Mouse (Mus musculus) mouse embryonic stem cell (cell line): ENCODE data around the gene Grk4.

Experiments
- in situ Hi-C, 2 experiments: fragments of 300-500 bp; cut with MboI; formaldehyde crosslinking; loops; 1 replicate in 1 of 2; 3 replicates in 1 of 2; pipeline ENCODE4 v1.14.3; 2019 to 2020; ENCODE audit warnings: low sequenced_read_pairs in 2 of 2, low pct_unique_long_range_greater_than_20kb in 1 of 2, mixed read lengths in 1 of 2; ENCODE audit not compliant: unreplicated experiment in 1 of 2

Grk4 gene

DNA sequence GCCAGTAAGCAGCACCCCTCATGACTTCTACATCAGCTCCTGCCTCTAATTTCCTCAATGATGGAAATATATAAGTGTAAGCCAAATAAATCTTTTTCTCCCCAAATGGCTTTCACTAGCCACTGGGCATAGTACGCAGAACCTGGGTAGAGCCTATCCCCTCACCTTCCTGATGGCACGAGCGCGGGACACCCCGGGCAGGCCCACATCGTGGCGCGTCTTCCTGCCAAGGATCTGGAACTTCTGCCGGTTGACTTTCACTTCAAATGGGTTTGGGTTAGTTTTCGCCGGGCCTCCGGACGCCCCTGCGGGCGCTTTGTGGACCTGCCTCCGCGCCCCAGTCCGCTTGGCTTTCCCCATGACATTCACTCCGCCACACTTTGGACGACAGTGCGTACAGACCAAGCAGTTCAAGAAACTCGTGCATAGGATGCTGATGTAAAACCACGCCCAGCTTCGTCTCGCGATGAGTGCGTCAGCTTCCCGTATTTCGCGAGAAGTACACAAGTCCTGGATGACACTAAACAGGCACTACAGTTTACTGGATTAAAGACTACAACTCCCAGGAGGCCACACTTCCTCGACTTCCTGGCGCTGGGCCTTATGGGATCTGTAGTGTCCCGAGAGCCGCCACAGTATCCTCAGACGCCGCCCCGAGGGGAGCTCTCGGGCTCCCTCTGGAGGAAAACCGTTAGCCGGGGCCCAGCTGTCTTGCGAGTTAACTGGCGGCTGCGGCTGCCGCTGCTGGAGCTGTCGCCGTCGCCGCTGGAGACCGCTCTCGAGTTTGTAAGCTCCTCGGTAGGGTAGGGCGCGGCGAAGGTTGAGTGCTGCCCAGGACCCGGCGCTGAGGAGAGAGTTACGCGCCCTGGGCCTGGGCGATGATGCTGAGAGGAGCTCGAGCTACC, at the start of gene Grk4, which contains the start of gene Nop14:
Gene Grk4 (plus strand): TSS at position 694 of the 905 bp plus-strand sequence.
Gene Nop14 (minus strand): TSS at position 463 of the 905 bp plus-strand sequence.
- in situ Hi-C loops, result no loop called here

DNA sequence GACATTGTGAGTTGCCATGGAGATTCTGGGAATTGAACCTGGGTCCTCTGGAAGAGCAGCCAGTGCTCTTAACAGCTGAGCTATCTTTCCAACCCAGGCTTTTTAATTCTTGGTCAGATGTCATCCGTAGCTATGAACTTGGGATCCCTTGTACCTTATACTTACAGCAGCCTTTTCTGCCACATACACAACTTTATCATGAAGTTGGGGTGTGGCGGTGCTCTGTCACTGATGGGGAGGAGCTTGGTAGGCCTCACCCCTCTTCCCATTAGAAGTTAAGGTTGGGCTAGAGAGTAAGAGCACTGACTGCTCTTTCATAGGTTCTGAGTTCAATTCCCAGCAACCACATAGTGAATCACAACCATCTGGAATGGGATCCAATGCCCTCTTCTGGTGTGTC, 27.2 kb upstream of the Grk4 start:
- in situ Hi-C loops, result loop anchor here in 1 of 2 experiments (25.0 kb wide), 1 partner anchor 96 kb away; the partner anchor contains the start of gene Sh3bp2

DNA sequence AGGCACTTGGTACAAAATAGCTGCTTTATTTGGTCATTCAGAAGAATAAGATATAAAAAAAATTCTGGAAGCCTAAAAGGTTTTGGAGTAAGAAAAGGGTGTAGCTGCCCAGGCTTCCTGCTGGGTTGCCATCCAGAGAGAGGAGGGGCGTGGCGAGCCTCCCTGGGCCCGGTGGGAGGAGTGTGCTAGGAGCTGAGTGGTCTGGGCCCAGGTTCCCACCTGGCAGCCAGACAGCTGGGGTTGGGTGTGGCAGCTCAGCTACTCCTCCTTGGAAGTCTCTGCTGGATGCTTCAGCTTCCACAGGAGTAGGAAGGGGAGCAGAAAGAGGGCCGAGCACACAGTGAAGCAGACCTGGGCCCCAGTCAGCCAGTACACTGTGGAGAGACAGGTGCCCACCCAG, 26.5 kb upstream of the Grk4 start:
- in situ Hi-C loops, result loop anchor here in 1 of 2 experiments (25.0 kb wide), 1 partner anchor 96 kb away; the partner anchor contains the start of gene Sh3bp2

DNA sequence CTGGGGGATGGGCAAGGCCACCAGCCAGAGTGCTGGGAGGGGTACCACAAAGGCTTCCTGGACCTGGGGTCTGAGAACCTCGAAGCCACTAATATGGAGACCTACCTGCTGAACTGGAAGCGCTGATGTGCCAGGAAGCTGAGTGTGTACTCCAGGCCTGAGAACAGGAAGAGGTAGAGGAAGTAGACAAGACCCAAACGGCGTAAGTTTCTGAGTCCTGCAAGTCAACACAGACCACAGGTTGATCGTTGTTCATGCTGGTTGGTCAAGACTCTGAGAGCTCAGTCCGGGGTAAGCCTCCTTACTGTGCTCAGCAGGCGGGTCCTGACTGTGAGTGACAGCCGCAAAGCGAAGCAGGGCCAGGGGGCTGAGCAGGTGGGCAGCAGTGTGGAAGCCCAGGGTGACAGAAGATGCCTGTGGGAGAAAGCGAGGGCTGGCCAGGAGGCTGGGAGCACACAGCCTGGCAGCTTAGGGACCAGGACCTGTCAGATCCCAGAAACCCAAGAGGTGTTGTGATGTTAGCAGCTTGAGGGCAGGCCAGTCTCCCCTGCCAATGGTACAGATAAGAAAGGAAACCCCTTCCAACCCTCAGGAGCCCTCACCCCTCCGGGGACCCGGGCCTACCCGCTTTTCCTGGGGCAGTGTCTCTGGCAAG, 25.3 kb upstream of the Grk4 start:
- in situ Hi-C loops, result loop anchor here (5.0 to 25.0 kb wide), 2 partner anchors 88 to 98 kb away; partner anchors contain the start of gene Sh3bp2 (in 1 of the 2)

DNA sequence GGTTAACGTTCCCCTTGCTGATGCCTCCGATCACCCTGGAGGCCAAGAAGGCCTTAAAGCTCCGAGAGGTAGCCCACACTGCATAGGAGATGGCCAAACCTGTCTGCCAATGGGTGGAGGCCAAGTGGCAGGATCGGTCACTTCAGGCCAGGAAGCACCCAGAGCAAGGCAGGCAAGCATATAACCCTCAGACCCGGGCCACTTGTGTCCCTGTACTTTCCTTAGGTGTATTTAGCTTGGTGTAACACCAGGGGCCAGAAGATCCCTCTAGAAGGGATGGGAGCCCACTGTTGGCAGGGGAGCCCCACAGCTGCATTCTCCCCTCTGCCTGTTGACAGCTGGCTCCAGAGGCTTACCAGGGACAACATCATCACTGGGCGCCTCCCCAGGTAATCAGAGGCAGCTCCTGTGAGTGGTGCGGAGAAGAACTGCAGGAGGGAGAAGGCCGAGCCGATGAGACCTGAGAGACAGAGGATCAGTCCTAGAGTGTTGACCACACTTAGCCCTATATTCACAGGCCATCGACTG, 24.4 kb upstream of the Grk4 start:
- in situ Hi-C loops, result loop anchor here (5.0 to 25.0 kb wide), 2 partner anchors 88 to 98 kb away; partner anchors contain the start of gene Sh3bp2 (in 1 of the 2)

DNA sequence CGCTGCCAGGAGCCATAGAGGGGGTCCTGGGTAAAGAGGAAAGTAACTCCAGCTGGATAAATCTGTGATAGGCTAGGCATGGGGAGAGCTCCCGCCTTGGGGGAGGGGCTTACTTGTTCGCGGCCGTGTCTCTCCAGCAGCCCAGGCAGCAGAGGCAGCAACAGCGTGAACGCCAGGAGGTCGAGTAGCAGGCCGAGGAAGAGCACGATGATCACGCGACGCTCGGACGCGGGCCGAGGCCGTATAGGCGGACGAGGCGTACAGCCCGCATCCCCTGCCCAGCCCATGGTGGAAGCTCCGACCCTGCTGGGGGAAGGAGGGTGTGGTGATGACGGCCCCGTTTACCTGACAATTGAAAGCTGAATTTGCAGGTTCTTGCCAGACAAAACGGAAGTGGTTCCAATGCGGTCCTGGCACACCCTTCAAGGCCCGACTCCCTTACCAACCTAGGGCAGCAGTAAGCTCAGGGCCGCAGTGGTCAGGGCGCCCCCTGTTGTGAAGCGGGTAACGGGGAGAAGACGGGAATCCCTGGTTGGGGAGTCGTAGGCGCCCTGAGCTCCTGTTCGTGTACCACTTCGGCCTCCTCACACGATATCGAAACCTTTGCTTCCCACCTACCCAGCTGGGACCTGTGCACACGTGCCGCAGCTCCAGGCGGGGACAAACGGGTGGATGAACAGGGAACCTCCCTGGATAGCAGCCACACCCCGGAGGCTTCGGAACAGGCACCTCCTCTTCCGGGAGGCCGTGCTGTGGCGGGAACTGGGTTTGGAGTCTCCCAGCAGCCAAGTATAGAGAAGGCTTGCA, 23.5 kb upstream of the Grk4 start, which contains the start of gene Mfsd10:
Gene Mfsd10 (minus strand): TSS at position 732 of the 807 bp plus-strand sequence.
- in situ Hi-C loops, result loop anchor here (5.0 to 25.0 kb wide), 2 partner anchors 89 to 99 kb away; partner anchors contain the start of gene Sh3bp2 (in 1 of the 2)

DNA sequence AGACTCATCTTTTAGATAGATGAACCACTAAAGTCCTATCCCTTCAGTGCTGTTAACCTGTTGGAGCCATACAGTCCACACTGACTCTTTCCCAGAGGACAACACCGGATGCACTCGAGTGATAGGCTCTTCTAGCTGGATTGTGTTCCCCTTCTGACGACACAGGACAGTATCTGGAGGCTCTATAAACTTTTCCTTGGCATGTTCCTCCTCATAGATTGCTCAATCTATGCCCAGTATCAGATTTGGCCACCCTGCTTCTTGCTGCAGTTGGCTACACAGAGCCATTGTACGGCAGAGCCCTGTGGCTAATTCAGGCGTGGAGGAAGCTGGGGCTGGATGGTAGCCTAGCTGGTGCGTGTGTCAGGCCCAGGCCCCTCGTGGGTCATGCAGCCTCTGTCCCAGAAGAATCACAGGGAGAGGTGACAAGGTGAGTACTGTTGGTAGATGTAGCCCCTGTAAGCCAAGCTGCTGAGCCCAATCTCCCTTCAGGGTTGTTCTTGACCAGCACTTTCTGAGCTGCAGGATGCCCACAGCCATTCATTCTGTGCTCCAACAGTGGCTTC, 22.5 kb upstream of the Grk4 start:
- in situ Hi-C loops, result loop anchor here (5.0 to 25.0 kb wide), 2 partner anchors 90 to 100 kb away; partner anchors contain the start of gene Sh3bp2 (in 1 of the 2)

DNA sequence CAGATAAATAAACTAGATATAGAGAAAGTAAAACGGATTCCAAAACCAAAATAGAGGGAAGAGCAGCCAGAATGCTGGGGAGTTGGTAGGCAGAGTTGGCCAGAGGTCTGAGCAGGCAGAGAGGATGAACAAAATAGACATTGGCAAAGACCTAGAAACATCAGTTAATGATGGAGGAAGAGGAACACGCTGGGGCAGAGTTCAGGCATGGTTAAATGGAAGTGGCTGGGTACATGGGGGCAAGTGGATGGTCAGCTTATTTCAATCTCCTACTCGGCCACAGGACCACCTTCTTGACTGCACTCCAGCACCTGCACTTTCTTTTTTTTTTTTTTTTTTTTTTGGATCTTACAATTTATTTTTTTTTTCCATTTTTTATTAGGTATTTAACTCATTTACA, 18.2 kb upstream of the Grk4 start:
- in situ Hi-C loops, result loop anchor here in 1 of 2 experiments (25.0 kb wide), 1 partner anchor 105 kb away; the partner anchor contains the start of gene Sh3bp2

DNA sequence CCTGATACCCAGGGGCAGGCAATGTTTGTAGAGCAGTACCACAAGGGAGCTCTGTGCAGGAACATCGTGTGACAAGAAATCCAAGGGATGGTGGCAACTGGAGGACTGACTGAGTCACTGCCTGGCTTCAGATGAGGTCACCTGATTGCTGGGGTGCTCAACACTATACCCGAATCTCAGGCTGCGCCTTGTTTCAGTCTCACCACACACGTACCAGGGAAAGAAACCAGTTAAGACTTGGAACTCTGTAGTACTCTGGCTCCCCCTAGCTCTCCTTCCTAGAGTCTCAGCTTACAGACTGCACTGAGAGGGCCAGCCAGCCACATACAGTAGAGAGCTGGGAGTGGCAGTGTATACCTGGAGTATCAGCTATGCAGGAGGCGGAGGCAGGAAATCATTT, 17.2 kb upstream of the Grk4 start:
- in situ Hi-C loops, result loop anchor here in 1 of 2 experiments (25.0 kb wide), 1 partner anchor 106 kb away; the partner anchor contains the start of gene Sh3bp2

DNA sequence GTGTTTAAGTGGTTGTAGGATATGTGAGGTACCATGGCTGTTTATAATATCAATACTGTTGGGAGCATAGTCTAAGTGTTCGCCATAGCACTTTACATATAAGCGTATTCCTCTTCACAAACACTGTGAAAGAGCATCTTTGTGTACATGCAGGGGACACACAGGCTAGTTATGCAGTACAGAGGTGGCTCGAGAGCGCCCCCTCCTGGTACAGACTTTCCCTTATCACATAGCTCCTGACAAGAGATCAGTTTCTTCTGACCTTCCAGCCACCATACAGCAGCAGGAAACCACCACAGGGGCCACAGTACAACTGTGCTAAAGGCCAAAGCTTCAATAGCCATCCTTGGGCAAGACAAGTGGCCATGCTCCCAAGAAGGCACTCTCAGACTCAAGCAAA, 12.6 kb upstream of the Grk4 start:
- in situ Hi-C loops, result loop anchor here in 1 of 2 experiments (25.0 kb wide), 1 partner anchor 110 kb away; the partner anchor contains the start of gene Sh3bp2

DNA sequence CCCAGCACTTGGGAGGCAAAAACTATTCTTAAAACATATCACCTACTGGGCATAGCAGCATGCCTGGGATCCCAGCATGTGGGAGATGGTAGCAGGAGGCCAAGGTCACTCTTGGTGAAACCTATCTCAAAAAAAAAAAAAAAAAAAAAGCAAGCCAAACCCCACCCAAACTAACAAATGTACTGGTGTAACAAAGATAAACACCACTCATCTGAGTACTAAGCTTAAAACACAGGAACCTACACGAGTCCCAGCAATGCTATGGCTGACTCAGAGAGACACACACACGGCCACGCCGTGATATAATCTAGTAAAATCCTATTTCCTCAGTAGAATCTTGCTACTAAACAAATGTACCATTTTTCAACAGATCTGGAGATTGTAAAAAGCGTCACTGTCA, 7.2 kb upstream of the Grk4 start:
- in situ Hi-C loops, result no loop called here

DNA sequence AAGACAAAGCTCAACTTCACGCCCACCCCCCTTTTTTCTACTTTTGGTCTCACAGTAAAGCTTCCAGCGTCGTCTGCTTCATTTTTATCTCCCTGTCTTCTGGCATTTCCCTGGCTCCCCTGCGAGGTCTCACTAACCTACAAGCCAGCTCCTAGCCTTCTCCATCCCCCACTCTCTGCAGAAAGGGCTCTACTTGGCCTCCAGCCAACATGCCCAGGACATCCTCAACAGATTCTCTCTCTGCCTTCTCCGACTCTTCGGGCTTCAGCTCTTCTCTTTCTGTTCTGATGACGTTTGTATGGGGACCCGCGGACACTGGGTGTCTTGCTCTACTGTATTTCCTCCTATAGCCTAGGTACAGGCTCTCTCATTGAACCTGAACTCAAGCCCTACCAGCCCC, 5.3 kb upstream of the Grk4 start:
- in situ Hi-C loops, result no loop called here

DNA sequence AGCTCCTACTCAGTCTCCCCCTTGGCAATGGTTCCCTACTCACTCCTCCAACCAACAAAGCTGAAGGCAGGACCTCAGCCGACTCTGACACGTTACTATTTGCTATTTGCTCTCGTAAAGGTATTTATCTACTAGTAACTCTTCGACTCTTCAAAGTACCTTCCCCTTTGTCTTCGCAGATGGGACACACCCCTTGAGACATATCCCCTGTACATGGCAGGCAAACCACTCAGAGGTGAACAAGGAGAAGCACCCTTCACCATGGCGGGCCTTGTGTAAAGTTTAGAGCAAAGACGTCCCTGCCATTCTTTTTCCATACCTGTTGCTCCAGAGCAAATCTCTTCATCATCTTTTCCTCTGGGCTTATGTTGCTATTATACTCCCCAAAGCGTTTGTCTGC, 2.6 kb upstream of the Grk4 start:
- in situ Hi-C loops, result no loop called here

DNA sequence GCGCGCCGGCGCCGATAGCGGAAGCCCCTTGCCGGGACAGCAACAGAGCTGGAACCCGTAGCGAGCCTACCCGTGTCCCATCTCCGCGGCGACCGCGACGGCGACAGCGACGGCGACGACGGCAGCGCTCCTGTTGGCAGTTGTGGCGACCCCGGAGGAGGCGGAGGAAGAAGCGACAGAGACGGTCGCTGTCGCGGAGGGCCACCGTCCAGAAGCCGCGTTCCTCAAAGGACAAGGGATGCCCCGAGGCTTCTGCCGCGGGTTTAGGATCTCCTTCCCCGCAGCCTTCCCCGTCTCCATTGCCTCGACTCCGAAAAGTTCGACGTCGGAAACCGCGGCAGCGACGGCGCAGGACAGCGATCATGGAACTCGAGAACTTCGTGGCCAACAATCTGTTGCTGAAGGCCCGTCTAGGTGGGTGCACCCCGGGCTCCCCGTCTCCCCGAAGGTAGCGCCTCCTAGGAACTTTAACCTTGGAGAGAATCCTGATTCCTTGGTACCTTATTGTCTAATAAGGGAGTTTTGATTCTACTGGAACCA, 482 bp downstream of the Grk4 start:
- in situ Hi-C loops, result no loop called here

DNA sequence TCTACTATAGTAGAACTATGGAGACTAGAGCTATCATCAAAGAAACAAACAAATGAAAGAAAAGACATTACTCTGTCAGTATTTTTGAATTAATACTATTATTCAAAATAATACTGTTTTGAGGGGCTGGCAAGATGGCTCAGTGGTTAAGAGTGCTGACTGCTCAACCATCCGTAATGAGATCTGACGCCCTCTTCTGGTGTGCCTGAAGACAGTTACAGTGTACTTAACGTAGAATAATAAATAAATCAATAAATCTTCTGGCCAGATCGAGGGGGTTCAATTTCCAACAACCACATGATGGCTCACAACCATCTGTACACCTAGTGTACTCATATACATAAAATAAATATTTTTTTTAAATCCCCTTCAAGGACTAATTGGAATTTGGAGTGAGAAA, 1.7 kb downstream of the Grk4 start:
- in situ Hi-C loops, result no loop called here

DNA sequence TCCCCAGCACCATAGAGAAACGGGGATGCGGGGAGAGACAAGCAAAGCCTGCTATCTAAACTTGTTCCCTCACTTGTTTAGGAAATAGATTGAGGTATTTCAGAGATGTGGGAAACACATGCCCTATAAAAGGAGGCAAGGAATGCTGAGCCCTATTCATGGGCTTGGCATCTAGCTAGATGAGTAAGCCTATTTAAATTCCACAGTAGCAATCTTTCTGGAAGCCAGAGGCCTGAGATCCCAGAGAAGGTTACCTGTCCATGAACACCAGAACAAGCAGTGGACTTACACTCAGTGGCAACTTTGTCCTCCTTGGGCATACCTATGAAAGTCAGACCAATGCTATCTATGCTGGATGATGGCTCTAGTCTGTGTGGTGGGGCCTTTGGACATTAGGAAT, 3.1 kb downstream of the Grk4 start:
- in situ Hi-C loops, result no loop called here

DNA sequence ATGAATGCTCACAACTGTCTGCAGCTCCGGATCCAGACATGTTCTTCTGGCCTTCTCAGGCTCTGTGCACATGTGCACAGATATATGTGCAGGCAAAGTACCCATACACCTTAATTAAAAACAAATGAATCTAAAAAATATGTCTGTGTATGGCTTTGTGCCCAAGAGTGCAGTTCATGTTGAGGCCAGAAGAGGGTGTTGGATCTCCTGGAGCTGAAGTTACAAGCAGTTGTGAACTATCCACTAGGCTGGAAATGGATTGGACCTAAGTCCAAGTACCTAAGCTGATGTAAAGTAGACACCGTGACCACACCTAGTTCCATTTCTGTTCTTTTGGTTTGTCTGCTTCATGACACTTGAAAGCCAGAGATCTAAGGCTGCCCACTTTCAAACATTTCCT, 9.3 kb downstream of the Grk4 start:
- in situ Hi-C loops, result no loop called here
